Mouse (Mus musculus) hindbrain, postnatal 0 days (tissue): Measurements from ENCODE around the gene Lrig1. TPM values are rescaled to one million over a fixed set of nuclear protein-coding genes. Genes with fewer than 3 reads are reported as not detected.

Experiments
- ATAC-seq: fragments of 200-750 bp; cut with Nextera tagmentation; 2 replicates; pipeline ENCODE4 v1.8.0; 2017; ENCODE audit warnings: mild to moderate bottlenecking, moderate TSS enrichment, moderate library complexity
- DNase-seq: peaks from one replicate; pipeline ENCODE4 v3.0.0-alpha.2; 2015; ENCODE audit warnings: low spot score
- H3K27ac ChIP-seq: fragments of 300-500 bp; sonication (generic); 2 replicates; pipeline ENCODE4 v1.5.1; 2014; ENCODE audit warnings: mild to moderate bottlenecking
- H3K27me3 ChIP-seq: fragments of 300-500 bp; sonication (generic); 2 replicates; pipeline ENCODE4 v1.6.1; 2014; ENCODE audit warnings: low read length, mixed read lengths; ENCODE audit not compliant: insufficient read depth
- H3K36me3 ChIP-seq: fragments of 300-500 bp; sonication (generic); 2 replicates; pipeline ENCODE4 v1.6.1; 2014; ENCODE audit warnings: low read length, mixed read lengths; ENCODE audit not compliant: insufficient read depth
- H3K4me1 ChIP-seq: fragments of 300-500 bp; sonication (generic); 2 replicates; pipeline ENCODE4 v1.6.1; 2014; ENCODE audit warnings: antibody characterized with exemption, low read length, mixed read lengths; ENCODE audit not compliant: insufficient read depth
- H3K4me2 ChIP-seq: fragments of 300-500 bp; sonication (generic); 2 replicates; pipeline ENCODE4 v1.6.1; 2014; ENCODE audit warnings: low read depth, mild to moderate bottlenecking, low read length, moderate library complexity, mixed read lengths
- H3K4me3 ChIP-seq: fragments of 300-500 bp; sonication (generic); 2 replicates; pipeline ENCODE4 v1.5.1; 2014; ENCODE audit warnings: low read length
- H3K9ac ChIP-seq: fragments of 300-500 bp; sonication (generic); replicated peaks from 2 replicates; pipeline ENCODE4 v1.6.1; 2014; ENCODE audit warnings: mild to moderate bottlenecking, low read length, moderate library complexity, mixed read lengths
- H3K9me3 ChIP-seq: fragments of 300-500 bp; sonication (generic); 2 replicates; pipeline ENCODE4 v1.6.1; 2016; ENCODE audit warnings: low read length, mixed read lengths
- CTCF ChIP-seq: IDR thresholded peaks from 2 replicates; pipeline ENCODE4 v1.5.1; 2016; ENCODE audit warnings: antibody characterized with exemption, control low read depth, low read depth
- WGBS: fragments of 180-500 bp; shearing (Covaris S2); extraction: QIAGEN DNeasy Blood & Tissue Kit; methylation state at CpG from one replicate; pipeline ENCODE4 v1.1.7; 2014; 5-methylcytosine and 5-hydroxymethylcytosine counted together
- polyA plus RNA-seq: library from polyadenylated mRNA; unstranded; fragments of >200 nt; fragmentation: Nextera tagmentation; extraction: Ambion mirVana; gene quantifications from 2 replicates; pipeline ENCODE4 v1.2.1, GENCODE M21; 2015
- total RNA-seq: library from RNA; depleted of rRNA; stranded (reverse); fragments of >200 nt; gene quantifications from 2 replicates; pipeline ENCODE4 v1.2.3, GENCODE M21; 2014

Lrig1 gene
- total and polyA plus RNA-seq, 2 experiments from 2014 or later = 23.0 to 146 TPM

- H3K4me3 ChIP-seq = no peak overlapping the region
- TF ChIP-seq CTCF = no peak
- H3K27me3 ChIP-seq = no peaks in the 10 kb centered on the region
- H3K27ac ChIP-seq = peak overlapping the region; percentile 69; the same call in 1 of the 2 replicates
- no peak overlapping the region for H3K4me2 ChIP-seq
- DNase-seq (no peak), ATAC-seq (no peak)
- peaks cover 29% of the 10 kb centered on the region for H3K4me1 ChIP-seq
- H3K9ac ChIP-seq = 0 out of 2 replicates have a peak overlapping the region, but pooled peaks have one; percentile 13
- H3K9me3 ChIP-seq = no peaks in the 10 kb centered on the region
- WGBS = 77% methylated on average over 6 of the region's 6 CpGs
- H3K36me3 ChIP-seq = no peaks in the 10 kb centered on the region
Observed at GRCm38 (mm10) chr6:94646902-94647301, 53.1 kb downstream of the Lrig1 start.

- no peaks in the 10 kb centered on the region for H3K36me3 ChIP-seq
- H3K4me2 ChIP-seq = no peak overlapping the region
- DNase-seq (no peak), ATAC-seq (no peak)
- H3K9ac ChIP-seq = no peak overlapping the region
- H3K9me3 ChIP-seq = no peaks in the 10 kb centered on the region
- no peak for TF ChIP-seq CTCF
- H3K27ac ChIP-seq = peak overlapping the region; percentile 69; the same call in 1 of the 2 replicates
- H3K4me1 ChIP-seq = peaks cover 29% of the 10 kb centered on the region
- H3K27me3 ChIP-seq = no peaks in the 10 kb centered on the region
- H3K4me3 ChIP-seq = no peak overlapping the region
- 50% methylated on average over 6 of the region's 6 CpGs for WGBS
Observed at GRCm38 (mm10) chr6:94646274-94646863, 53.6 kb downstream of the Lrig1 start.

DNA sequence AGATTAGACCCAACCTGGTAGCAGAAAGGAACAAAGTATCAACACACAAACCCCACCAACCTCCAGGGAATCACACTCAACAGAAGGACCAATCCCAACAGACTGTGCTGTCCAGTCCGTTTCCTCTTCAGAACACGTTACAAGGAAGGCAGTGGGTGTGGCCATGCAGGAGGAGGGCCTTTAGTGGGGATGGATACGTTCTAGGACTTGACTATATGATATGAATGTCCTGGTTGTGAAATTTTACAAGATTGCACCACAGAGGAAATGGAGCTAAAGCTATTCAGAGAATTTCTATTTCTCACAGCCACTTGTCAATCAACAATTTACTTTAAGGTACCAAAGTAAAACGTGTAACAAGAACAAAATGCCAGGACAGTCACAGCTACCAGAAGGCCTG is 54.2 kb downstream of the Lrig1 start:
- Histone ChIP-seq H3K4me2 (no peak overlapping the region), H3K9me3 (no peaks in the 10 kb centered on the region), H3K36me3 (no peaks in the 10 kb centered on the region), H3K4me3 (no peak overlapping the region), H3K4me1 (peaks cover 29% of the 10 kb centered on the region), H3K27me3 (no peaks in the 10 kb centered on the region), H3K9ac (no peak overlapping the region), H3K27ac (no peak overlapping the region)
- DNase-seq (no peak), ATAC-seq (no peak)
- WGBS = 63% methylated on average over 4 of the region's 4 CpGs
- no peak for TF ChIP-seq CTCF

DNA sequence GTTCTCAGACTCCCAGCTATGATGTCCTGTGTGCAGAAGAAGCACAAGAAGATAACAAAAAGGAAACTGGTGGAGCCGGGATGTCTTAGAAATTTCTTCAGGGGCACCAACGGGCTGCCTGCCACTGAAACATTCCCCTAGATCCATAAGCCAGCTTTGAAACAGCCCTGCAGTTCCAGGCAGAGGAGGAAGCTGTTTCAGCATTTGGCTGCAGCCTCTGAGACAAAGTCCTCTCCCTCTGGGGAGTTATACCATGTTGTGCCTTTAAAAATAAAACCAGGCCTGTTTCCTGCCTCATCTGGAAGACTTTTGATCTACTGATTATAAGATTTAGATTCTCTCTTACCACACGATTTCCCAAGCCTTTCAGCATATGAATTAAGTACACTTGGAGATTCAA is 55.3 kb downstream of the Lrig1 start:
- WGBS = 67% methylated on average over 3 of the region's 3 CpGs
- ATAC-seq (no peak), DNase-seq (no peak)
- Histone ChIP-seq H3K36me3 (no peaks in the 10 kb centered on the region), H3K4me1 (peaks cover 38% of the 10 kb centered on the region), H3K27me3 (no peaks in the 10 kb centered on the region), H3K4me2 (no peak overlapping the region), H3K27ac (peak overlapping the region; percentile 15; the same call in 1 of the 2 replicates), H3K9ac (no peak overlapping the region), H3K9me3 (no peaks in the 10 kb centered on the region), H3K4me3 (no peak overlapping the region)
- no peak for TF ChIP-seq CTCF

- Histone ChIP-seq H3K4me2 (no peak overlapping the region), H3K27ac (peak overlapping the region; percentile 15; the same call in 1 of the 2 replicates), H3K27me3 (no peaks in the 10 kb centered on the region), H3K4me1 (peaks cover 38% of the 10 kb centered on the region), H3K9ac (no peak overlapping the region), H3K4me3 (no peak overlapping the region), H3K36me3 (no peaks in the 10 kb centered on the region), H3K9me3 (no peaks in the 10 kb centered on the region)
- DNase-seq (no peak), ATAC-seq (no peak)
- TF ChIP-seq CTCF = no peak
- WGBS = 85% methylated on average over 2 of the region's 2 CpGs
Observed at GRCm38 (mm10) chr6:94643989-94644388, 56.0 kb downstream of the Lrig1 start.

DNA sequence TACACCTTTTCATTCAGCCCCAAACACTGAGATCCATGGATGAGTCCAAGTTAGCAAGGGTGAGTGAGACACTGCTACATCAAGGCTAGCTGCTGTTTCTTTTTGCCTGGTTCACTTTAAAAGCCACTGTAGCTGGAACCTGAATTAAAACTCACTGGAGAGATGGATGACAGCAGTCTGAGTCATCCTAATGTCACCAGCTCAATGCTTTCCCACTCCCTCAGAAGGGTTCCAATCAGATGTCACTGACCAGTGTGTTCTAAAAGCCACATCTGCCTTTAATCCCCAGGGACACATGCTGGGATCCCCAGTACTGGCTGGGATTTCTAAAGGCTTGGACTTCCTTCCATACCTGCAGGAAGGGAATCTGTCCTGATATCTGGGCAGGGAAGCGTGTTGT is 57.9 kb downstream of the Lrig1 start:
- no peak for DNase-seq
- TF ChIP-seq CTCF = no peak
- ATAC-seq = no peak
- no peaks in the 10 kb centered on the region for H3K36me3 ChIP-seq
- H3K4me1 ChIP-seq = peaks cover 23% of the 10 kb centered on the region; the same call in 1 of the 2 replicates
- H3K4me2 ChIP-seq = no peak overlapping the region
- H3K9me3 ChIP-seq = no peaks in the 10 kb centered on the region
- no peaks in the 10 kb centered on the region for H3K27me3 ChIP-seq
- no peak overlapping the region for H3K9ac ChIP-seq
- 94% methylated on average over 1 of the region's 1 CpGs for WGBS
- no peak overlapping the region for H3K4me3 ChIP-seq
- no peak overlapping the region for H3K27ac ChIP-seq

DNA sequence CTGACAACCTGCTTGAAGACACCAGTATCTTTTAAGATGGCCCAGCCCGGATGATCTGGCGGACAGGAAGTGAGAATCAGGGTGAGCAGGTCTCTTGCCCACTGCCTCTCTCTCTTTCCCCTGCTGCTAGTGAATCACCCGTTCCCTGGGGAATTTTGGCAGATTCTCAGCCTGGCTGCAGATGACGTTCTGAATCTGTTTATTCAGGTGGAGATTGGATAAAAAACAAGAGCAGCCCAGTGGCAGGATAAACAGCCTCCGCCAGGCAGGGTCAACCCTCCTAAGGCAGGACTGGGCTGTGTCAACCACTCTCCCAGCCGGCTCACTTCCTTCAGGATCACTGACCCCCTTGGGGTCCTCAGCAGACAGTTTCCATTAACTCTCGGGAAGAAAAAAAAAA is 59.7 kb downstream of the Lrig1 start:
- no peak overlapping the region for H3K4me2 ChIP-seq
- ATAC-seq = peak; percentile 69
- H3K36me3 ChIP-seq = no peaks in the 10 kb centered on the region
- DNase-seq = peak; percentile 75
- H3K4me1 ChIP-seq = peaks cover 15% of the 10 kb centered on the region; the same call in 1 of the 2 replicates
- H3K27ac ChIP-seq = peak overlapping the region; percentile 62
- no peak overlapping the region for H3K9ac ChIP-seq
- 30% methylated on average over 7 of the region's 7 CpGs for WGBS
- H3K4me3 ChIP-seq = no peak overlapping the region
- H3K9me3 ChIP-seq = no peaks in the 10 kb centered on the region
- no peak for TF ChIP-seq CTCF
- H3K27me3 ChIP-seq = no peaks in the 10 kb centered on the region
